Mouse (Mus musculus): Measurements from ENCODE around the gene Tulp3. TPM values are rescaled to one million over a fixed set of nuclear protein-coding genes. Genes with fewer than 3 reads are reported as not detected.
"Not testable (repeated sequence)": the region's sequence is repeated elsewhere in the genome, so short reads cannot be mapped to it uniquely, and the experiment has no call there.

Gene Tulp3
- polyA plus RNA-seq, 1 experiment from 2014 or later, result 24.1 TPM

DNA sequence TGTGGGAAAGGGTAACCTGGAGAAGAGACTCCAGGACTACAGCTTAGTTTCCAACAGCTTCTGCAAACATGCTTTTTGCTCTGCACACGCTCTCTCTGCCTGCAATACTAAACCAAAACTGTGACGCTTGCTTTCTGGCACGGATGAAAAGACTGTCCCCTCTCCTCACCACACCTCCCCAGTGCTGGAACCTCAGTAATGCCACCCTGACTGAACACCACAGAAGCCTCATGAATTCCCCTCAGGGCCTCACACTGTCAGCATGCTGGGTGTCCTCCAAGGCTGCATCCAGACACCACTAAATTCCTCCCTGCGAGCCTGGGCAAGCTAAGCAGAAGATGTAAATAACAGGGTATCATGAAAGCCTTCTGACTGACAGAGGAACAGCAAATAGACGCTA lies 16.8 kb downstream of the Tulp3 start:
- WGBS, result 28% methylated on average over 5 of the region's 5 CpGs

DNA sequence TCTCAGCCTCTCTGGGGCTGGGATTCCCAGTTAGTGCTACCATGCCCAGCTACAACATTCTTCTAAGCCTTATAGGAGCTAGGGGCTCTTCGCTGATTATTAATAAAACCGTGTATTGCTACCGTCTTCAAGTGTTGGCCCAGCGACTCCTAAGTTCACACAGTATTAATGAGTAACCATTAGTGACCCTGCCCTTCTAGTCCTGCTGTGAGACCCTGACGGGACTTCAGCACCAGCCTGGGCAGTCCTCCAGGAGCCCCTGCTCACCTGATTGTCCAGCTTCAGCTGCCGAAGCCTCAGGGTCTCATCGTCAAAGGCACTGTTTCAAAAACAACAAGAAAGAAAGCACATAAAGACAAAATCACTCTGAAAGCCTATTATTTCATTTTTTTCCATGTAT lies 18.2 kb downstream of the Tulp3 start:
- no peak overlapping the region for H3K9ac ChIP-seq (replicated peaks; ENCODE audit: low read length)
- 68% methylated on average over 7 of the region's 7 CpGs for WGBS
- H3K27ac ChIP-seq (ENCODE audit: low read length), result peak overlapping the region; percentile 65
- no peaks in the 10 kb centered on the region for H3K27me3 ChIP-seq (ENCODE audit: insufficient read depth, low read length)
- H3K4me3 ChIP-seq (ENCODE audit: low read length), result no peak overlapping the region
- no peaks in the 10 kb centered on the region for H3K9me3 ChIP-seq (ENCODE audit: low read length)
- H3K36me3 ChIP-seq (ENCODE audit: insufficient read depth, low read length), result peaks cover 21% of the 10 kb centered on the region
- ATAC-seq (ENCODE audit: low FRiP score, low TSS enrichment), result peak; percentile 64
- peaks cover 26% of the 10 kb centered on the region for H3K4me1 ChIP-seq (ENCODE audit: insufficient read depth, low read length)
- no peak overlapping the region for H3K4me2 ChIP-seq (replicated peaks; ENCODE audit: low read depth, low read length)

More for the DNA sequence above, 16.8 kb downstream of the Tulp3 start:
- H3K9ac ChIP-seq (replicated peaks; ENCODE audit: low read length), result no peak overlapping the region
- H3K4me2 ChIP-seq (replicated peaks; ENCODE audit: low read depth, low read length), result no peak overlapping the region
- H3K27ac ChIP-seq (ENCODE audit: low read length), result peak overlapping the region; percentile 63; the same call in 1 of the 2 replicates
- peaks cover 9% of the 10 kb centered on the region for H3K36me3 ChIP-seq (ENCODE audit: insufficient read depth, low read length)
- ATAC-seq (ENCODE audit: low FRiP score, low TSS enrichment), result no peak
- no peaks in the 10 kb centered on the region for H3K27me3 ChIP-seq (ENCODE audit: insufficient read depth, low read length)
- peaks cover 28% of the 10 kb centered on the region for H3K4me1 ChIP-seq (ENCODE audit: insufficient read depth, low read length)
- no peak overlapping the region for H3K4me3 ChIP-seq (ENCODE audit: low read length)
- no peaks in the 10 kb centered on the region for H3K9me3 ChIP-seq (ENCODE audit: low read length)

DNA sequence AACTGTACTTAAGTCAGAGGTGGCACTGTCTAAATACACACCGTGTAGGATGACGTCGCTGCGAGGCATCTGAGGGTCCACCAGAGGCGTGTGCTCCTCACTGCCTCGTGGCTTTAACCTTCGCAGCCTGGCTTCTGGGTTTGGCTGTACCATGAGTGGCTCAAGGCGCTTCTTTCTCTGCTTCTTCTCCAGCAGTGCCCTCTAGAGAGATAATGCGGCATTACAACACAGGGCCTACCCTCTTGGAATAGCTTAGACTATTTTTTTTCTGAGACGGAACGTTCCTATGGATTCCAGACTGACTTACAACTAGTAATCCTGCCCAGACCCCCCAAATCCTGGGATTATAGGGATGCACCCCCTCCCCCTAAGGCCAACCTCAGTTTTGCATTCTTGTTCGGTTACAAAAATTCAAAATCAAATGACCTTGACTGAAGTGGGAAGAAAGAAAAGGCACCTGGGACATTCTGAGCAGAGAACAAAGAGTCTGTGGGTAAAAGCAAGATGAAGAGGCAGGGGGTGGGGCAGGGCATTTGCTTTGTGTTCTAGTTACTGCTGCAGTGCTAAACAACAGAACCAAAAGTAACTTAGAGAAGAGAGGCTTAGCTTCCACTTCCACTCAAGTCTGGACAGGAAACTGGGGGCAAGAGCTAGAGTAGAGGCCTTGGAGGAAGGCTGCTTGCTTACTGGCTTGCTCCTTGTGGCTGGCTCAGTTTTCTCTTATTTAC lies 21.1 kb downstream of the Tulp3 start:
- Histone ChIP-seq H3K4me3 (ENCODE audit: low read length) (no peak overlapping the region), H3K9ac (replicated peaks; ENCODE audit: low read length) (0 out of 2 replicates have a peak overlapping the region, but pooled peaks have one; percentile 11), H3K9me3 (ENCODE audit: low read length) (peaks cover 10% of the 10 kb centered on the region), H3K27me3 (ENCODE audit: insufficient read depth, low read length) (no peaks in the 10 kb centered on the region), H3K27ac (ENCODE audit: low read length) (no peak overlapping the region), H3K4me2 (replicated peaks; ENCODE audit: low read depth, low read length) (no peak overlapping the region), H3K4me1 (ENCODE audit: insufficient read depth, low read length) (peaks cover 19% of the 10 kb centered on the region), H3K36me3 (ENCODE audit: insufficient read depth, low read length) (peaks cover 35% of the 10 kb centered on the region)
- no peak for ATAC-seq (ENCODE audit: low FRiP score, low TSS enrichment)
- 29% methylated on average over 12 of the region's 12 CpGs for WGBS

DNA sequence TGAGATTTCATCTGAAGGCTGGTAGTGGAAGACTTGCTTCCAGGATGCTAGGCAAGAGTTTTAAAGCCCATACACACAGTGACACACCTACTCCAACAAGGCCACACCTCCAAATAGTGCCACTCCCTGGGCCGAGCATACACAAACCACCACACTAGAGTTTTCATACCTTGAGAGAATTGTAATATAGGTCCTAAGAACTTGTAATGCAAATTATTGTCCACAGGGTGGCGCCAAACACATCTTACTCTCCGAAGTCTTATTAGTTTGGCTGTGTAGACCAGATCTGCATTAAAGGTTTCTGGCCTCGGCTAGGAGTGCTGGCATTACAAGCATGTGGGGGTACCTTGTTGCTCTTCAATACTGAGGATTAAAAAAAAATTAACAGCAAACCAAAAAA lies 37.3 kb downstream of the Tulp3 start:
- H3K36me3 ChIP-seq (ENCODE audit: insufficient read depth, low read length), result peaks cover 22% of the 10 kb centered on the region
- H3K4me2 ChIP-seq (replicated peaks; ENCODE audit: low read depth, low read length), result no peak overlapping the region
- WGBS, result 6% methylated on average over 4 of the region's 4 CpGs
- H3K9ac ChIP-seq (replicated peaks; ENCODE audit: low read length), result no peak overlapping the region
- no peak overlapping the region for H3K27ac ChIP-seq (ENCODE audit: low read length)
- 0 out of 2 replicates have a peak, but pooled peaks have one; percentile 37 for ATAC-seq (ENCODE audit: low FRiP score, low TSS enrichment)
- H3K4me1 ChIP-seq (ENCODE audit: insufficient read depth, low read length), result no peaks in the 10 kb centered on the region
- H3K4me3 ChIP-seq (ENCODE audit: low read length), result no peak overlapping the region
- no peaks in the 10 kb centered on the region for H3K9me3 ChIP-seq (ENCODE audit: low read length)
- H3K27me3 ChIP-seq (ENCODE audit: insufficient read depth, low read length), result no peaks in the 10 kb centered on the region

DNA sequence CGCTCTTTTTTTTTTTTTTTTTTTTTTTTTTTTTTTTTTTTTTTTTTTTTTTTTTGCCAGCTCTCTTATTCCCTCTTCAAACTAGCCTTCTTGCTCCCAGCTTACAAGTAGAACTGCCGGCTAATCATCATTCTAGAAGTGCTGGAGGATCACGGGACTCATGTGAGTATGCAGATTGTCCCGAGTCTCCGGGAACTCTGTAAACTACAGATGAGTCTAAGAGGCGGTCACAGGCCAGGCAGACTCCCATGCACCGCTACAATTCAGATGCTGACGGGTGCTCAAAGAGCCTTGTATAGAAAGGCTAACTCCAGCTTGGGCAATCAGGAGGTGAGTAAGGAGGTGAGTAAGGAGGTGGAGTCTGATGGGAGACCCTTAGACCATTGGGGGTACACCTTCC lies 40.1 kb downstream of the Tulp3 start:
- no peak overlapping the region for H3K27ac ChIP-seq (ENCODE audit: low read length)
- no peaks in the 10 kb centered on the region for H3K36me3 ChIP-seq (ENCODE audit: insufficient read depth, low read length)
- no peaks in the 10 kb centered on the region for H3K4me1 ChIP-seq (ENCODE audit: insufficient read depth, low read length)
- H3K4me3 ChIP-seq (ENCODE audit: low read length), result no peak overlapping the region
- no peak overlapping the region for H3K9ac ChIP-seq (replicated peaks; ENCODE audit: low read length)
- H3K4me2 ChIP-seq (replicated peaks; ENCODE audit: low read depth, low read length), result no peak overlapping the region
- no peaks in the 10 kb centered on the region for H3K27me3 ChIP-seq (ENCODE audit: insufficient read depth, low read length)
- no peak for ATAC-seq (ENCODE audit: low FRiP score, low TSS enrichment)
- H3K9me3 ChIP-seq (ENCODE audit: low read length), result no peaks in the 10 kb centered on the region
- WGBS, result 77% methylated on average over 8 of the region's 8 CpGs

DNA sequence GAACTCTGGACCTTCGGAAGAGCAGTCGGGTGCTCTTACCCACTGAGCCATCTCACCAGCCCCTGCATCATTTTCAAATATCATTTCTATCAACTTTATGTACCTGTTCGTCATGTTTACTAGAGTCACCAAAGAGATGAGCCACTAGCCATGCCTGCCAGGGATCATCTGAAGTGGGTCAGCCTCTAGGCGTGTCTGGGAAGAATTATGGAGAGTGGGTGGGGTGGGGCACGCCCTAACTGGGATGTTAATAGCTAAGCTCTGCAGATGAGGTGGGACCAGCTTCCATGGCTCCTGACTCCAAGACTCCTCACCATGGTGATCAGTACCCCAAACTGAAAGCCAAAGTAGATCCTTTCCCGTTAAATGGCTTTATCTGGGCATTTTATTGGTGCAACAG lies 40.9 kb downstream of the Tulp3 start:
- Histone ChIP-seq H3K27ac (ENCODE audit: low read length) (no peak overlapping the region), H3K9ac (replicated peaks; ENCODE audit: low read length) (no peak overlapping the region), H3K4me1 (ENCODE audit: insufficient read depth, low read length) (no peaks in the 10 kb centered on the region), H3K4me3 (ENCODE audit: low read length) (no peak overlapping the region), H3K9me3 (ENCODE audit: low read length) (no peaks in the 10 kb centered on the region), H3K4me2 (replicated peaks; ENCODE audit: low read depth, low read length) (no peak overlapping the region), H3K27me3 (ENCODE audit: insufficient read depth, low read length) (no peaks in the 10 kb centered on the region), H3K36me3 (ENCODE audit: insufficient read depth, low read length) (no peaks in the 10 kb centered on the region)
- ATAC-seq (ENCODE audit: low FRiP score, low TSS enrichment), result no peak
- WGBS, result 84% methylated on average over 6 of the region's 6 CpGs

DNA sequence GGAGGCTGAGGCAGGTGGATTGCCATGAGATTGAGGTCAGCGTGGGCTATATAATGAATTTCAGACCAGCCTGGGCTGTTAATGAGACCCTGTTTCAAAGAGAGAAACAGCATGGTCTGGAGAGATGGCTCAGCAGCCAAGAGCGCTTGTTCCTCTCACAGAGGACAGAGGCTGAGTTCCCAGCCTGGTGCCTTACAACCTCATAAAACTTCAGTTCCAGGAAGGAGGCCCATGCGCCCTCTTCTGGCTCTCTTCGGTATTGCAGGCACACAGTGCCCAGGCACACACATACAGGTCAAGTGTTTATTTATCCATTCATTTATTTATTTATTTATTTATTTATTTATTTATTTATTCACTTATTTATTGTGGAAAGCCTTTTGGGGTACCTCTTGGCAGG lies 47.3 kb downstream of the Tulp3 start:
- Histone ChIP-seq H3K9ac (replicated peaks; ENCODE audit: low read length) (no peak overlapping the region), H3K4me1 (ENCODE audit: insufficient read depth, low read length) (no peaks in the 10 kb centered on the region), H3K4me3 (ENCODE audit: low read length) (no peak overlapping the region), H3K4me2 (replicated peaks; ENCODE audit: low read depth, low read length) (no peak overlapping the region), H3K27ac (ENCODE audit: low read length) (no peak overlapping the region), H3K36me3 (ENCODE audit: insufficient read depth, low read length) (no peaks in the 10 kb centered on the region), H3K9me3 (ENCODE audit: low read length) (no peaks in the 10 kb centered on the region), H3K27me3 (ENCODE audit: insufficient read depth, low read length) (no peaks in the 10 kb centered on the region)
- ATAC-seq (ENCODE audit: low FRiP score, low TSS enrichment), result peak; percentile 63
- 23% methylated on average over 4 of the region's 4 CpGs for WGBS

DNA sequence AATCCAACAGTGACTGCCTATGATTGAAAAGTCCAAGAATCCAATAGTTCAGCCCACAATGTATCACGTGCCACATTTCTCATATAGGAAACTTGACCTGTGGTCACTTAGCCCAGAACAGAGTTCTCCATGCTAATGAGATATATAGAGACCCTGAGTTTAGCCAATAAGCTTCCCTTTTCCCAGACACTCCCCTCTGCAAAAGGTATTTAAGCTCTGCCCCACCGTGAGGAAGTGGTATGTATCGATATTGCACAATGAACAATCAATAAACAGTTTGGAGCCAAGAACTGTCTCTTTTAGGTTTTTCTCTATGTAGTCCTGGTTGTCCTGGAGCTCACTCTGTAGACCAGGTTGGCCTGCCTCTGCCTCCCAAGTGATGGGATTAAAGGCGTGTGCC lies 50.9 kb downstream of the Tulp3 start:
- no peak overlapping the region for H3K4me2 ChIP-seq (replicated peaks; ENCODE audit: low read depth, low read length)
- no peak overlapping the region for H3K4me3 ChIP-seq (ENCODE audit: low read length)
- peaks cover 5% of the 10 kb centered on the region; the same call in 1 of the 2 replicates for H3K9me3 ChIP-seq (ENCODE audit: low read length)
- ATAC-seq (ENCODE audit: low FRiP score, low TSS enrichment), result no peak
- no peaks in the 10 kb centered on the region for H3K36me3 ChIP-seq (ENCODE audit: insufficient read depth, low read length)
- H3K4me1 ChIP-seq (ENCODE audit: insufficient read depth, low read length), result peaks cover 11% of the 10 kb centered on the region
- WGBS, result 86% methylated on average over 4 of the region's 4 CpGs
- H3K27ac ChIP-seq (ENCODE audit: low read length), result no peak overlapping the region
- H3K27me3 ChIP-seq (ENCODE audit: insufficient read depth, low read length), result peaks cover 2% of the 10 kb centered on the region
- no peak overlapping the region for H3K9ac ChIP-seq (replicated peaks; ENCODE audit: low read length)

DNA sequence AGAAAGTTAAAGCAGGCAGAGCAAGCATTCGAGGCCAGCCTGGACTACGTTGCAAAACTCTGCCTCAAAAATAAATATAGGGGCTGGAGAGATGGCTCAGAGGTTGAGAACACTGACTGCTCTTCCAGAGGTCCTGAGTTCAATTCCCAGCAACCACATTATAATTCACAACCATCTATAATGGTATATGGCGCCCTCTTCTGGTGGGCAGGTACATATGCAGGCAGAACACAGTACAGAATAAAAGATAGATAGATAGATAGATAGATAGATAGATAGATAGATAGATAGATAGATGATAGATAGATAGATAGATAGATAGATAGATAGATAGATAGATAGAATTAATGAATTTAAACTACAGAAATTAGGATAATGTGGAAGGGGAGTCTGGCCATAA lies 53.0 kb downstream of the Tulp3 start:
- peaks cover 22% of the 10 kb centered on the region for H3K4me1 ChIP-seq (ENCODE audit: insufficient read depth, low read length)

DNA sequence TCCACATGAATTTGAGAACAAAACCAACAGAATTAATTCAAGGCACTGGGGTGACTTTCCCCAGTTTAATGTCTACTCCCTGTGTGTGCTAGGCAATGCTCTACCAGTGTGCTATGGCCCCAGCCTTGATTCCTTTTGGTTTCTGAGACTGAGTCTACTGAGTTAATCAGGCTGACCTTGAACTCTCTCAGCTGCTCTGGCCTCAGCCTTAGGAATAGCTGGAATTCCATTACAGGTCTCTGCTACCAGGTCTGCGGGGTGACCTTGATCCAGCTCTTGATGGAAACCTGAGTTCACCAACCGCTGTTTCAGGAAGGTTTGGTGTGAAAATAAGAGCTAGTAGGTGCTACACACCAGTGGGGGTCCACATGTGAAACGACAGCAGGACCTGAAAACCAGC lies 53.8 kb downstream of the Tulp3 start:
- Histone ChIP-seq H3K4me3 (ENCODE audit: low read length) (no peak overlapping the region), H3K9me3 (ENCODE audit: low read length) (peaks cover 5% of the 10 kb centered on the region; the same call in 1 of the 2 replicates), H3K27ac (ENCODE audit: low read length) (no peak overlapping the region), H3K4me2 (replicated peaks; ENCODE audit: low read depth, low read length) (no peak overlapping the region), H3K36me3 (ENCODE audit: insufficient read depth, low read length) (no peaks in the 10 kb centered on the region), H3K9ac (replicated peaks; ENCODE audit: low read length) (no peak overlapping the region), H3K27me3 (ENCODE audit: insufficient read depth, low read length) (peaks cover 15% of the 10 kb centered on the region), H3K4me1 (ENCODE audit: insufficient read depth, low read length) (peaks cover 26% of the 10 kb centered on the region)
- no peak for ATAC-seq (ENCODE audit: low FRiP score, low TSS enrichment)
- 87% methylated on average over 3 of the region's 3 CpGs for WGBS

More for the DNA sequence above, 53.0 kb downstream of the Tulp3 start:
- not testable (repeated sequence) for H3K9ac ChIP-seq (replicated peaks; ENCODE audit: low read length); H3K27ac ChIP-seq (ENCODE audit: low read length); H3K9me3 ChIP-seq (ENCODE audit: low read length); H3K4me2 ChIP-seq (replicated peaks; ENCODE audit: low read depth, low read length); H3K36me3 ChIP-seq (ENCODE audit: insufficient read depth, low read length); ATAC-seq (ENCODE audit: low FRiP score, low TSS enrichment); H3K4me3 ChIP-seq (ENCODE audit: low read length)
- WGBS, result 79% methylated on average over 3 of the region's 3 CpGs
- H3K27me3 ChIP-seq (ENCODE audit: insufficient read depth, low read length), result peaks cover 15% of the 10 kb centered on the region
